Mouse (Mus musculus) heart, postnatal 0 days (tissue): Measurements from ENCODE around the gene Adat3. TPM values are rescaled to one million over a fixed set of nuclear protein-coding genes. Genes with fewer than 3 reads are reported as not detected.

ENCODE experiments used
- ATAC-seq: fragments of 200-750 bp; cut with Nextera tagmentation; 2 replicates; pipeline ENCODE4 v1.8.0; 2017; ENCODE audit warnings: low read depth, moderate number of reproducible peaks, moderate library complexity; ENCODE audit not compliant: insufficient read depth
- DNase-seq: peaks from one replicate; pipeline ENCODE4 v3.0.0-alpha.2; 2016; ENCODE audit warnings: low spot score
- H3K27ac ChIP-seq: fragments of 300-500 bp; sonication (generic); 2 replicates; pipeline ENCODE4 v1.5.1; 2014; ENCODE audit warnings: low read depth, mild to moderate bottlenecking
- H3K27me3 ChIP-seq: fragments of 300-500 bp; sonication (generic); 2 replicates; pipeline ENCODE4 v1.6.1; 2014; ENCODE audit warnings: low read length, mixed read lengths; ENCODE audit not compliant: control insufficient read depth, insufficient read depth
- H3K36me3 ChIP-seq: fragments of 300-500 bp; sonication (generic); replicated peaks from 2 replicates; pipeline ENCODE4 v1.6.1; 2014; ENCODE audit warnings: low read length, mixed read lengths; ENCODE audit not compliant: control insufficient read depth, insufficient read depth
- H3K4me1 ChIP-seq: fragments of 300-500 bp; sonication (generic); 2 replicates; pipeline ENCODE4 v1.6.1; 2014; ENCODE audit warnings: antibody characterized with exemption; ENCODE audit not compliant: control insufficient read depth, insufficient read depth
- H3K4me2 ChIP-seq: fragments of 300-500 bp; sonication (generic); 2 replicates; pipeline ENCODE4 v1.6.1; 2014; ENCODE audit warnings: low read depth, mild to moderate bottlenecking, low read length, moderate library complexity
- H3K4me3 ChIP-seq: fragments of 300-500 bp; sonication (generic); 2 replicates; pipeline ENCODE4 v1.5.1; 2014; ENCODE audit warnings: low read depth, low read length
- H3K9ac ChIP-seq: fragments of 300-500 bp; sonication (generic); replicated peaks from 2 replicates; pipeline ENCODE4 v1.6.1; 2014; ENCODE audit warnings: low read depth, low read length, mixed read lengths
- H3K9me3 ChIP-seq: fragments of 300-500 bp; sonication (generic); replicated peaks from 2 replicates; pipeline ENCODE4 v1.6.1; 2016; ENCODE audit warnings: low read length; ENCODE audit not compliant: control insufficient read depth
- CTCF ChIP-seq: IDR thresholded peaks from 2 replicates; pipeline ENCODE4 v1.5.1; 2016; ENCODE audit warnings: antibody characterized with exemption, control low read depth, low read depth
- EP300 ChIP-seq: IDR thresholded peaks from 2 replicates; pipeline ENCODE4 v1.6.1; 2016; ENCODE audit warnings: antibody characterized with exemption, low read depth
- WGBS: fragments of 180-500 bp; shearing (Covaris S2); extraction: QIAGEN DNeasy Blood & Tissue Kit; methylation state at CpG from one replicate; pipeline ENCODE4 v1.1.7; 2014; 5-methylcytosine and 5-hydroxymethylcytosine counted together
- polyA plus RNA-seq: library from polyadenylated mRNA; unstranded; fragments of >200 nt; fragmentation: Nextera tagmentation; extraction: Ambion mirVana; gene quantifications from 2 replicates; pipeline ENCODE4 v1.2.1, GENCODE M21; 2015
- total RNA-seq: library from RNA; depleted of rRNA; stranded (reverse); fragments of >200 nt; gene quantifications from 2 replicates; pipeline ENCODE4 v1.2.3, GENCODE M21; 2014; ENCODE audit warnings: low replicate concordance

Gene Adat3
- total and polyA plus RNA-seq, 2 experiments from 2014 or later, result 2.7 to 4.5 TPM

DNA sequence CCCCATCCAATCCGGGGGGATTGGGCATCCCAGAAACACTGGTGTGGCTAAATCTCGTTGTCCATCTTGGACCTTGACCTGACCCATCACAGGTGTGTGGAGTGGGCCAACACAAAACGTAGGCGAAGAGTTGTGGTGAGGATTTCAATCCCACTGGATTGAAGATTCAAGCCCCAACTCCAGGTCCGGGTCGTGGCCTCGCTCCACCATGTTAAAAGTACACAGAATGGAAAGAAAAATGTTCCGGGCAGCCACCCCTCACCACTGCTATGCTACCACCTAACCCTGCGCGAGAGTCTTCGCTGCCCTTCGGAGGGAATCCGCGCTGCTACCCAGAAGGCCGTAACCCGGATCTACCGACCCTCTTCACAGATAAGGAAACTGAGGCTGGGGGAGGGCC, 26.8 kb upstream of the Adat3 start:
- H3K36me3 ChIP-seq, result no peaks in the 10 kb centered on the region
- 14% methylated on average over 17 of the region's 17 CpGs for WGBS
- no peaks in the 10 kb centered on the region for H3K27me3 ChIP-seq
- ATAC-seq (no peak), DNase-seq (no peak)
- H3K9ac ChIP-seq, result peak overlapping the region; percentile 74; the same call in 1 of the 2 replicates
- no peaks in the 10 kb centered on the region for H3K9me3 ChIP-seq
- no peak overlapping the region for H3K27ac ChIP-seq
- peak overlapping the region; percentile 83 for H3K4me3 ChIP-seq
- peak overlapping the region; percentile 76 for H3K4me2 ChIP-seq
- peaks cover 19% of the 10 kb centered on the region for H3K4me1 ChIP-seq
- TF ChIP-seq EP300 (no peak), CTCF (no peak)

DNA sequence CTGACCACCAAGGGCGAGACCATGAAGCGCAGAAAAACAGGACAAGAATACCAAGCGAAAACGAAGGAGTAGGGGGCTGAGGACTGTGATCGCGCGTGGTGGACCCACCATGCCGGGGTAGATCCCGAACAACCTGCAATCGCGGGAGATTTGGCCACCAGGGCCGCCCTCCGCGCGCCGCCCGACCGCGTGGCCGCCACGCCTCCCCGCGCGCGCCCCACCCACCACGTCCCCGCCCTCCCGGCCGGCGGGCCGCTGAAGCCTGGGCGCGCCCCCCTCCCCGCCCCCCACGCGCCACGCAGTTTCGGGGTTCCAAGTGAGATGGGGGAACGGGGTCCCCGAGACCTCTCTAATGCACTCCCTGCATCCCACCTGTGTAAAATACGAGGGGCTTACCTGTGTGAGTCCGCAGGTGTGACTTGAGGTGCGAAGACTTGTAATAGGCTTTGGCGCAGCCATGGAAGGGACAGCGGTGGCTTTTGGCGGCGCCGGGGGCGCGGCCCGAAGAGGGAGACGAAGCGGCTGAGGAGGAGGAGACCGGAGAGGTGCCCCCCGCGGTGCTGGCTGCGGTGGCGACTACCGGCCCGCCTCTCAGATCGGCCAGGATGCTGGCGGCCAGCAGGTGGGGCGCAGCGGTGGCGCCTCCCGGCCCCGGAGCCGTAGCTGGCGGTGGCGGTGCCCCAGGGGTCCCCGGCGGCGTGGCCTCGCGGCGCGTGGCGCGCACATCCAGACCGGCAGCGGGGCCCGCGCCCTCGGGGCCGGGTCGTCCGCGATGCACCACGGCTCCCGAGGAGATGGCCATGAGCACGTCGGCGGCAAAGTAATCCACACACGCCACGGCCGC, 26.1 kb upstream of the Adat3 start:
- no peaks in the 10 kb centered on the region for H3K36me3 ChIP-seq
- under 1% methylated on average over 92 of the region's 96 CpGs for WGBS
- H3K4me3 ChIP-seq, result peak overlapping the region; percentile 83
- H3K27ac ChIP-seq, result peak overlapping the region; percentile 83
- no peak for TF ChIP-seq CTCF
- TF ChIP-seq EP300, result no peak
- peak overlapping the region; percentile 76 for H3K4me2 ChIP-seq
- peak; percentile 3; the same call in 1 of the 2 replicates for ATAC-seq
- H3K27me3 ChIP-seq, result no peaks in the 10 kb centered on the region
- peaks cover 13% of the 10 kb centered on the region; the same call in 1 of the 2 replicates for H3K4me1 ChIP-seq
- DNase-seq, result no peak
- no peaks in the 10 kb centered on the region for H3K9me3 ChIP-seq
- H3K9ac ChIP-seq, result peak overlapping the region; percentile 74

DNA sequence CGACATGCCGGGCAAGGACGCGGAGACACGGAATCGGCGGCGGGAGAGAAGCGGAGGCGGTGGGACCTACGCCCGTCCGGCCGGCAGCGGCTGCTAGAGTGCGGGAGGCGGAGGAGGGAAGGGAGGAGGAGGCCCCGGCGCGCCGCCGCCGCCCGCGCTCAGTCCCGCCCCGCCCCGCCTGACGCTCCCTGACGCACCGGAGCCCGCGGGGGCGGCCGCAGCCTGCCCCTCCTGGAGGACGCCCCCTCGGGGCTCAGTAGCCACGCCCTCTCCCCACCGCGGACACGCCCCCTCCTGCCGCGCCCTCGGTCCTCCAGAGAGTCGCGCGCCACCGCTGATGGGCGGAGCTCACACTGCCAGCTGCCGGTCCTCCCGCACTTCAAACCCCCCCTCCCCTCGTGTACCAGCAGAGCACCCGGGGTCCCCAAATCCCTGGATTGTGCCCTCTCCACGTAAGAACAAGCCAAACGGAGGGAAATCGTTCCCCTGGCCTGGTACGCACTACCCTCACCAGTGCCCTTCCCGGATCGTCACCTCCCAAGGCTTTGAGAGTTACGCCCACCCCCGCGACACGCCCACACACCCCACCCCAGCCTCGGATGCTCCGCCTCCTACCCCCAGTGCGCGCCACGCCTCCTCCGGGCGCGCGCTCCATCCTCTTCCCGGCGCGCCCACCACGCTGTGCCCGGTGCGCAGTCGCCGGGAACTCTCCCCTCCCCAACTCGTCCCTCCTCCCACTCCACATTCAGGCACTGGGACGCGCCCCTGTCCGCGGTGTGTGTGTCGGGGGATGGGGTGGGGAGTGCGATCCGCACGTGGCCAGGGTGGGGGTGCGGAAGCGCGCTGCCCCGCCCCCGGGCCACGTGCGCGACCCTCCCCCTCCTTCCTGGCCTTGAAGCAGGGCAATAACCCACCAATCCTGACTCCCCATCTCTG, 25.2 kb upstream of the Adat3 start, which contains the start of gene Klf16:
Klf16 (minus strand) TSS at position 127 of the 936 bp plus-strand sequence.
- peak within 1 kb of the TSS; percentile 74 for H3K9ac ChIP-seq
- H3K9me3 ChIP-seq, result no peaks in the 10 kb centered on the region
- H3K4me2 ChIP-seq, result peak within 1 kb of the TSS; percentile 76
- no peaks in the 10 kb centered on the region for H3K27me3 ChIP-seq
- ATAC-seq, result peak; percentile 84
- no peaks in the 10 kb centered on the region; the same call in none of the 2 replicates for H3K36me3 ChIP-seq
- peak within 1 kb of the TSS; percentile 83 for H3K27ac ChIP-seq
- TF ChIP-seq EP300 (0 out of 2 replicates have a peak, but pooled peaks have one; percentile 56), CTCF (no peak)
- peak within 1 kb of the TSS; percentile 83 for H3K4me3 ChIP-seq
- H3K4me1 ChIP-seq, result peaks cover 10% of the 10 kb centered on the region; the same call in 1 of the 2 replicates
- WGBS, result 0% methylated on average over 82 of the region's 97 CpGs
- peak; percentile 91 for DNase-seq

DNA sequence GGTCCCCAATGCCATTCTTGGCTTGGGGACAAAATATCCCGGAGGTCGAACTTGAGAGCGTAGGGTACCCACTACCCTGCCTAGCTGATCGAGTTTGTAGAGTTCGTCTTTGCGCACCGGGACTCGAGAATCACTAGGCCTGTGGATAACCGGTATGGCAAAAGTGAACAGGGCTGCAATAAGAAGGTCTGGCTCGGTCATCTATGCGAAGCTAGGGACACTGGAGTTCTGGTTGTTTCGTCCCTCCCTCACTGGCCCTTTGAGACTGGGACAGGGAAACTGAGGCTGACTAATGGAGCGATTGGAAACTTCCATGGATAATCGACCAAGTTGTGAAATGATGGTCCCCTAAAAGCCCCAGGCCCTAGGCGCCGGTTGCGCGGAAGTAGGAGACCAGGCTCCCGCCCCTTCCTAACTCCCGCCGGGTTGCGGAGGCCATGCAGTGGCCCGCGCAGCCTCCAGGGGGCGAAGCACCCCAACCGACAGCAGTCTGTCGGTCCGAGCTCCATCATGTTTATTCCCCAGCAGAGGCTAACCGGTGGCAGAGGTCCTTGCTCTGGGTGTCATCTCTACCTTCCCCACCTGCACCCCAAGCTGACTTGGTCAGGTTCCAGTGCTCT, 24.4 kb upstream of the Adat3 start:
- Histone ChIP-seq H3K9me3 (no peaks in the 10 kb centered on the region), H3K4me2 (peak overlapping the region; percentile 76), H3K27me3 (no peaks in the 10 kb centered on the region), H3K4me3 (peak overlapping the region; percentile 83), H3K4me1 (peaks cover 10% of the 10 kb centered on the region; the same call in 1 of the 2 replicates), H3K36me3 (no peaks in the 10 kb centered on the region; the same call in none of the 2 replicates), H3K9ac (no peak overlapping the region), H3K27ac (peak overlapping the region; percentile 83)
- WGBS, result under 1% methylated on average over 29 of the region's 29 CpGs
- ATAC-seq, result peak; percentile 46
- peak; percentile 82 for DNase-seq
- TF ChIP-seq CTCF (peak; percentile 77), EP300 (no peak; the same call in 1 of the 2 replicates)
